Mouse (Mus musculus) lung, postnatal 0 days (tissue): Measurements from ENCODE around the gene Mmp13. TPM values are rescaled to one million over a fixed set of nuclear protein-coding genes. Genes with fewer than 3 reads are reported as not detected.
"Not testable (repeated sequence)": the region's sequence is repeated elsewhere in the genome, so short reads cannot be mapped to it uniquely, and the experiment has no call there.

ENCODE experiments used
- ATAC-seq: fragments of 200-750 bp; cut with Nextera tagmentation; 2 replicates; pipeline ENCODE4 v1.8.0; 2017; ENCODE audit warnings: moderate library complexity
- DNase-seq: peaks from one replicate; pipeline ENCODE4 v3.0.0-alpha.2; 2016; ENCODE audit warnings: low spot score
- H3K27ac ChIP-seq: fragments of 300-500 bp; sonication (generic); 2 replicates; pipeline ENCODE4 v1.5.1; 2014; ENCODE audit warnings: antibody characterized with exemption, mild to moderate bottlenecking, low read length, mixed read lengths
- H3K27me3 ChIP-seq: fragments of 300-500 bp; sonication (generic); replicated peaks from 2 replicates; pipeline ENCODE4 v1.6.1; 2014; ENCODE audit warnings: low read length, mixed read lengths; ENCODE audit not compliant: insufficient read depth
- H3K36me3 ChIP-seq: fragments of 300-500 bp; sonication (generic); 2 replicates; pipeline ENCODE4 v1.6.1; 2014; ENCODE audit warnings: low read length, mixed read lengths; ENCODE audit not compliant: insufficient read depth
- H3K4me1 ChIP-seq: fragments of 300-500 bp; sonication (generic); 2 replicates; pipeline ENCODE4 v1.6.1; 2014; ENCODE audit warnings: antibody characterized with exemption, low read depth, low read length, mixed read lengths; ENCODE audit not compliant: insufficient read depth
- H3K4me2 ChIP-seq: fragments of 300-500 bp; sonication (generic); replicated peaks from 2 replicates; pipeline ENCODE4 v1.6.1; 2014; ENCODE audit warnings: low read depth, mild to moderate bottlenecking, low read length, moderate library complexity, mixed read lengths
- H3K4me3 ChIP-seq: fragments of 300-500 bp; sonication (generic); 2 replicates; pipeline ENCODE4 v1.5.1; 2014; ENCODE audit warnings: low read depth, low read length
- H3K9ac ChIP-seq: fragments of 300-500 bp; sonication (generic); replicated peaks from 2 replicates; pipeline ENCODE4 v1.6.1; 2014; ENCODE audit warnings: low read depth, mild to moderate bottlenecking
- H3K9me3 ChIP-seq: fragments of 300-500 bp; sonication (generic); 2 replicates; pipeline ENCODE4 v1.6.1; 2016; ENCODE audit warnings: low read length, mixed read lengths
- CTCF ChIP-seq: IDR thresholded peaks from 2 replicates; pipeline ENCODE4 v1.5.1; 2016; ENCODE audit warnings: antibody characterized with exemption, mild to moderate bottlenecking
- EP300 ChIP-seq: IDR thresholded peaks from 2 replicates; pipeline ENCODE4 v1.6.1; 2016; ENCODE audit warnings: antibody characterized with exemption, mild to moderate bottlenecking, control low read depth
- WGBS: fragments of 180-500 bp; shearing (Covaris S2); extraction: QIAGEN DNeasy Blood & Tissue Kit; methylation state at CpG from one replicate; pipeline ENCODE4 v1.1.7; 2014; 5-methylcytosine and 5-hydroxymethylcytosine counted together
- polyA plus RNA-seq: library from polyadenylated mRNA; unstranded; fragments of >200 nt; fragmentation: Nextera tagmentation; extraction: Ambion mirVana; gene quantifications from 2 replicates; pipeline ENCODE4 v1.2.1, GENCODE M21; 2015

Mmp13 gene
- polyA plus RNA-seq, 1 experiment from 2014 or later: 0.11 TPM

- Histone ChIP-seq H3K36me3 (no peaks in the 10 kb centered on the region), H3K4me3 (no peak overlapping the region), H3K9me3 (no peaks in the 10 kb centered on the region), H3K4me1 (no peaks in the 10 kb centered on the region), H3K9ac (no peak overlapping the region), H3K27ac (no peak overlapping the region), H3K4me2 (no peak overlapping the region), H3K27me3 (no peaks in the 10 kb centered on the region)
- TF ChIP-seq CTCF (no peak), EP300 (no peak)
- peak; percentile 2 for DNase-seq
- no peak for ATAC-seq
- 87% methylated on average over 7 of the region's 7 CpGs for WGBS
Measured at GRCm38 (mm10) chr9:7282565-7283302, 10.4 kb downstream of the Mmp13 start.

GRCm38 (mm10) chr9:7283303-7283684 is 11.0 kb downstream of the Mmp13 start:
- H3K36me3 ChIP-seq, H3K4me3 ChIP-seq, DNase-seq, H3K27ac ChIP-seq, H3K4me1 ChIP-seq, H3K27me3 ChIP-seq, H3K4me2 ChIP-seq, H3K9ac ChIP-seq, ATAC-seq, H3K9me3 ChIP-seq: not testable (repeated sequence)
- WGBS: 93% methylated on average over 2 of the region's 2 CpGs

GRCm38 (mm10) chr9:7289501-7289900 is 17.2 kb downstream of the Mmp13 start:
- H3K9me3 ChIP-seq: no peaks in the 10 kb centered on the region
- H3K4me2 ChIP-seq: no peak overlapping the region
- ATAC-seq (no peak), DNase-seq (no peak)
- H3K27me3 ChIP-seq: no peaks in the 10 kb centered on the region
- no peak overlapping the region for H3K27ac ChIP-seq
- 59% methylated on average over 2 of the region's 2 CpGs for WGBS
- H3K4me1 ChIP-seq: no peaks in the 10 kb centered on the region
- TF ChIP-seq EP300 (no peak), CTCF (no peak)
- H3K36me3 ChIP-seq: no peaks in the 10 kb centered on the region
- no peak overlapping the region for H3K4me3 ChIP-seq
- H3K9ac ChIP-seq: no peak overlapping the region

- H3K9ac ChIP-seq: no peak overlapping the region
- no peak overlapping the region for H3K27ac ChIP-seq
- no peaks in the 10 kb centered on the region for H3K27me3 ChIP-seq
- no peak for TF ChIP-seq EP300
- no peak for TF ChIP-seq CTCF
- DNase-seq: no peak
- WGBS: 85% methylated on average over 12 of the region's 12 CpGs
- ATAC-seq: no peak
- H3K9me3 ChIP-seq: no peaks in the 10 kb centered on the region
- no peaks in the 10 kb centered on the region for H3K36me3 ChIP-seq
- H3K4me1 ChIP-seq: no peaks in the 10 kb centered on the region
- H3K4me3 ChIP-seq: no peak overlapping the region
- no peak overlapping the region for H3K4me2 ChIP-seq
Measured at GRCm38 (mm10) chr9:7289901-7290300, 17.6 kb downstream of the Mmp13 start.

- Histone ChIP-seq H3K4me1 (no peaks in the 10 kb centered on the region), H3K36me3 (no peaks in the 10 kb centered on the region), H3K27ac (no peak overlapping the region), H3K9ac (no peak overlapping the region), H3K4me3 (no peak overlapping the region), H3K4me2 (no peak overlapping the region), H3K27me3 (no peaks in the 10 kb centered on the region), H3K9me3 (no peaks in the 10 kb centered on the region)
- TF ChIP-seq EP300 (no peak), CTCF (peak; percentile 20; the same call in 1 of the 2 replicates)
- DNase-seq: no peak
- no peak for ATAC-seq
- WGBS: 6% methylated on average over 1 of the region's 1 CpGs
Measured at GRCm38 (mm10) chr9:7292132-7292531, 19.8 kb downstream of the Mmp13 start.

- DNase-seq: peak; percentile 16
- no peak overlapping the region for H3K27ac ChIP-seq
- H3K4me3 ChIP-seq: no peak overlapping the region
- H3K27me3 ChIP-seq: no peaks in the 10 kb centered on the region
- H3K4me2 ChIP-seq: no peak overlapping the region
- H3K9me3 ChIP-seq: no peaks in the 10 kb centered on the region
- no peak for ATAC-seq
- H3K4me1 ChIP-seq: no peaks in the 10 kb centered on the region
- TF ChIP-seq EP300 (no peak), CTCF (no peak)
- H3K36me3 ChIP-seq: no peaks in the 10 kb centered on the region
- no peak overlapping the region for H3K9ac ChIP-seq
Measured at GRCm38 (mm10) chr9:7331847-7332246, 59.5 kb downstream of the Mmp13 start.

Other genes starting within 250 kb of the Mmp13 start
- gene Dync2h1, start 88.1 kb upstream of the Mmp13 start, polyA plus RNA-seq: 7.2 and 9.3 TPM in 2 replicates
- gene Dcun1d5, start 88.0 kb upstream of the Mmp13 start, polyA plus RNA-seq: 92.3 and 108 TPM in 2 replicates
- gene Mmp12, start 71.9 kb downstream of the Mmp13 start, polyA plus RNA-seq: 1.3 and 2.4 TPM in 2 replicates
- not detected in 2 replicates for gene Mmp1b, start 115.5 kb downstream of the Mmp13 start, polyA plus RNA-seq
- 0.08 TPM in 1 of 2 replicates, not detected in the other for gene Mmp3, start 173.3 kb downstream of the Mmp13 start, polyA plus RNA-seq
- gene Mmp10, start 229.8 kb downstream of the Mmp13 start, polyA plus RNA-seq: not detected in 2 replicates